Mouse (Mus musculus) adrenal gland, adult 10 weeks (tissue): ENCODE data around the gene Clasp2. TPM values are rescaled to one million over a fixed set of nuclear protein-coding genes. Genes with fewer than 3 reads are reported as not detected.

Experiments
- polyA plus RNA-seq: library from polyadenylated mRNA; stranded (reverse); fragments of 350-450 nt; fragmentation: Illumina TruSeq; extraction: RNeasy Lipid Tissue Mini Kit (QIAGEN cat#74804); gene quantifications from one replicate; pipeline ENCODE4 v1.2.3, GENCODE M21; 2014; ENCODE audit warnings: low read depth, low replicate concordance

Gene Clasp2
- polyA plus RNA-seq, result 160 TPM

DNA sequence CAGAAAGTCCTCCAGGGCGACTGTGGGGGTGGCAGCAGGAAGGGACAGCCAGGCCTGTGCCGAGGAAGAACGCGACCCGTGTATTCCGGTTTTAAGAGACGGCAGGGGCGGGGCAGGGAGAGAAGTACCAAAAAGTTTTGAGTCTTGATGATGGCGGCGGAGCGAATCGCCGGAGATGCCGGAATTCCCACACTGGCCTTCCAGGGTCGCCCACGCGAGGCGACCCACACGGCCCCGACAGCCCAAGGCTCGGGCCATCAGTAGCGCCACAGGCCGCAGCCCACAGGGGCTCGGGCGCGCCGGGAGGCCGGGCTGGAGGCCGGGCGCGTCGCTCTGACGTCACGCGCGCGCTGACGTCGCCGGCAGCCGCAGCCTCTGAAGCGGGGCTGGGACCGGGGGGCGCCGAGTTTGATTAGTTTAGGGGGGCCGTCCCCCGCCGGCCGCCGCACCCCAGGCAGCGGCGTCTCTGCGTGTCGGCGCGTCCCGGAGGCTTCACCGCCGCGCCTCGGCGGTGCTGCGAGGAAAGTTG is at the start of gene Clasp2:
Gene Clasp2, plus strand, starts transcription at position 366 of the 529 bp plus-strand sequence.

DNA sequence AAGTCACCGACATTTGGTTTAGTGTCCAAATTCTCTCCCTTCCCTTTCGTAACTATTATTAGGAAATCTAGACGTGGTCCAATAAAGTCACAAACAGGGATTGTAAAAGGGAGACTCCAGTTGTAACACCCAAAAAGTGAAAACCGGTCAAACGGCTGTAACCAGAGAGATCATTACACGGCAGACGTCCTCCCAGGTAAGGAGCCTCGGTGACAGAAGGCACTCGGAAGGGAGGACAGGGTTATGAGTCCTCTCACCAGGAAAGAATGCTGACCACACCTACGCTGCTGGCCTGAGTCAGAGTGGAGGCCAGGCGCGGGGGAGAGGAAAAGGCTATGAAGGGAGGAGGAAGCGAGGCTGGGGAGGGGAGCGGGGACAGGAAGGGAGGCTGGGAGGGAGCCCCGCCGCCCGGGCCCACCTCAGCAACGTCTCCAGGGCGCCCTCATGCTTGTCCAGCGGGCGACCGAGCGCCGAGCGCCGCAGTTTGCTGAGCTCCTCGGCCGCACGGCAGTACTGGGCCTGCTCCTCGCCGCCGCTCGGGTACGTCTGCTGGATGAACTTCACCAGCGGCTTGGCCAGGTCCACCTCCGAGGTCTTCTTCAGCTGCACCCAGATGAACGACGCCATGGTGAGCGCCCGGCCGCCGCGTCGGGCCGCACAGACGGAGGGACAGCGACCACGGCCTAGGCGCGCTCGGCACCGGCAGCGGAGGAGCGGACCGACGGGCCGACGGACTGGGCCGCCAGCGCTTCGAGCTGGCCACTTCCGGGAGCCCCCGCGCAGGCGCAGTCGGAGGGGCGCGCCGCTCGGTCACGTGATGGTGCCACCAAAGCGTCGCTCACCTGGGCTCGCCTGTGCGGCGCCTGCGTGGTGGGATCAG is 33.6 kb upstream of the Clasp2 start, which contains the start of gene Pdcd6ip:
Gene Pdcd6ip, minus strand, starts transcription at position 779 of the 880 bp plus-strand sequence.

DNA sequence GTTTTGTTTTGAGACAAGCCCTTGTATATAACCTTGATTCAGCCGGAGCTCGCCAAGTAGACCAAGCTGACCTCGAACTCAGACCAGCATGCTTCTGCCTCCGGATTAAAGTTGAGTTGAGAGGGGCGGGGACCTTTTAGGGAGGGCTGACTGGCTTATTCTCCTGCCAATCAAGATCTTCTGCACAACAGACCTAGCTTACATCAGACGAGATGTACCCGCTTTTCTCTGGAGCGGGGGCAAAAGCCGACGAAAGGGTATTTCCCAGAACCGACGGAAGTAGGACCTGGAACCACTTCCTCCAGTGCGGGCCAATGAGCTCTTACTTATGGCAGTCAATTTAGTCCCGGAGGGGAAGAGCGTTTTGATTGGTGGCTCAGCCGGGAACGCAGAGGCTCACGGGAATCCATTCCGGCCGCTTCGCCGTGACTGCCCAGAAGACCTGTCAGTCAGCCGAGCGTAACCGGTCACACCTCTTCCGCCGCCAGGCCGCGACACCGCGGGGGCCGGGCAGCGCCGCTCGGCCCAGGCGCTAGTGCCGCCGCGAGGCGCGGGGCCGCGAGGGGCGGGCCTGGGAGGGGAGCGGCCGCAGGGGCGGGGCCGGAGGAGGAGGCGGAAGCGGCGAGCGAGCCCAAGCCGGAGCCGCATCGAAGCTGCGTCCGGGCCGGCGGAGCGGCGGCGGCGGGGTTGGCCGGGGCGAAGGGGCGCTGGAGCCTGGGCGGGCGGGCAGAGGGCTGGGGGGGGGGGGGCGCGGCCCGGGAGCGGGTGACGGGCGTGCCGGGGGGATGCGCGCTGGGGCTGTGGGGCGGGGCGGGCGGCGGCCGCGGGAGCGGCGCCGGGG is 189.5 kb downstream of the Clasp2 start, which contains the start of gene Ubp1:
Gene Ubp1, plus strand, starts transcription at position 401 of the 841 bp plus-strand sequence.

Other genes starting within 250 kb of the Clasp2 start
- gene Pdcd6ip, start 33.2 kb upstream of the Clasp2 start, polyA plus RNA-seq, result 346 TPM
- 62.2 TPM for gene Ubp1, start 189.5 kb downstream of the Clasp2 start, polyA plus RNA-seq